Mouse (Mus musculus): ENCODE measurements at regions not wholly inside any gene's neighbourhood (a gene's known extent, or its start where the extent isn't known, plus 50 kb on each side); places are given as distances from the start of the nearest gene placed in this dataset.

GRCm38 (mm10) chr4:30216086-30216485, 1403.2 kb downstream of the Epha7 start:
- Histone ChIP-seq H3K4me2 (replicated peaks) (no peak overlapping the region), H3K9me3 (no peaks in the 10 kb centered on the region), H3K36me3 (no peaks in the 10 kb centered on the region), H3K27me3 (no peaks in the 10 kb centered on the region), H3K9ac (replicated peaks) (no peak overlapping the region), H3K27ac (replicated peaks) (no peak overlapping the region), H3K4me1 (no peaks in the 10 kb centered on the region), H3K4me3 (no peak overlapping the region)
- WGBS = 95% methylated on average over 1 of the region's 1 CpGs
- ATAC-seq (replicated peaks) = no peak

- no peak overlapping the region for H3K27ac ChIP-seq (replicated peaks)
- H3K9me3 ChIP-seq = no peaks in the 10 kb centered on the region
- ATAC-seq (replicated peaks) = peak; percentile 55; the same call in 1 of the 2 replicates
- H3K27me3 ChIP-seq = no peaks in the 10 kb centered on the region
- H3K36me3 ChIP-seq = no peaks in the 10 kb centered on the region
- no peak overlapping the region for H3K4me2 ChIP-seq (replicated peaks)
- H3K4me1 ChIP-seq = no peaks in the 10 kb centered on the region
- H3K4me3 ChIP-seq = no peak overlapping the region
- no peak overlapping the region for H3K9ac ChIP-seq (replicated peaks)
These were observed 1414.2 kb downstream of the Epha7 start for GRCm38 (mm10) chr4:30227139-30227538.

GRCm38 (mm10) chr4:30262101-30262500, 1449.2 kb downstream of the Epha7 start:
- H3K27ac ChIP-seq (replicated peaks) = no peak overlapping the region
- no peak overlapping the region for H3K4me2 ChIP-seq (replicated peaks)
- no peak overlapping the region for H3K9ac ChIP-seq (replicated peaks)
- H3K36me3 ChIP-seq = no peaks in the 10 kb centered on the region
- no peaks in the 10 kb centered on the region for H3K27me3 ChIP-seq
- H3K9me3 ChIP-seq = no peaks in the 10 kb centered on the region
- WGBS = 37% methylated on average over 2 of the region's 2 CpGs
- ATAC-seq (replicated peaks) = peak; percentile 72; the same call in 1 of the 2 replicates
- H3K4me1 ChIP-seq = no peaks in the 10 kb centered on the region
- H3K4me3 ChIP-seq = no peak overlapping the region

- WGBS = 64% methylated on average over 3 of the region's 3 CpGs
- peak; percentile 89; the same call in 1 of the 2 replicates for ATAC-seq (replicated peaks)
These were observed 1455.1 kb downstream of the Epha7 start for GRCm38 (mm10) chr4:30268026-30268425.

GRCm38 (mm10) chr4:30270000-30270399, 1457.1 kb downstream of the Epha7 start:
- Histone ChIP-seq H3K4me3 (no peak overlapping the region), H3K27ac (replicated peaks) (no peak overlapping the region), H3K4me2 (replicated peaks) (no peak overlapping the region), H3K9ac (replicated peaks) (no peak overlapping the region), H3K4me1 (no peaks in the 10 kb centered on the region), H3K27me3 (no peaks in the 10 kb centered on the region), H3K36me3 (no peaks in the 10 kb centered on the region), H3K9me3 (no peaks in the 10 kb centered on the region)
- no peak for ATAC-seq (replicated peaks)

More at GRCm38 (mm10) chr4:30268026-30268425, 1455.1 kb downstream of the Epha7 start:
- Histone ChIP-seq H3K9me3 (no peaks in the 10 kb centered on the region), H3K27ac (replicated peaks) (no peak overlapping the region), H3K36me3 (no peaks in the 10 kb centered on the region), H3K27me3 (no peaks in the 10 kb centered on the region), H3K4me1 (no peaks in the 10 kb centered on the region), H3K4me3 (no peak overlapping the region), H3K9ac (replicated peaks) (no peak overlapping the region), H3K4me2 (replicated peaks) (no peak overlapping the region)

- no peak overlapping the region for H3K27ac ChIP-seq (replicated peaks)
- no peak overlapping the region for H3K9ac ChIP-seq (replicated peaks)
- 23% methylated on average over 2 of the region's 2 CpGs for WGBS
- no peak for ATAC-seq (replicated peaks)
- no peaks in the 10 kb centered on the region for H3K36me3 ChIP-seq
- H3K9me3 ChIP-seq = no peaks in the 10 kb centered on the region
- no peak overlapping the region for H3K4me3 ChIP-seq
- H3K4me1 ChIP-seq = 0 out of 2 replicates have a peak, but pooled peaks cover 5% of the 10 kb centered on the region
- no peaks in the 10 kb centered on the region for H3K27me3 ChIP-seq
- 0 out of 2 replicates have a peak overlapping the region, but pooled peaks have one; percentile 2 for H3K4me2 ChIP-seq (replicated peaks)
These were observed 1499.5 kb downstream of the Epha7 start for GRCm38 (mm10) chr4:30312438-30312837.

- ATAC-seq (replicated peaks) = no peak
These were observed 1500.0 kb downstream of the Epha7 start for GRCm38 (mm10) chr4:30312956-30313355.

GRCm38 (mm10) chr4:30315348-30315747, 1502.4 kb downstream of the Epha7 start:
- no peak overlapping the region for H3K27ac ChIP-seq (replicated peaks)
- H3K9ac ChIP-seq (replicated peaks) = no peak overlapping the region
- no peak overlapping the region for H3K4me3 ChIP-seq
- WGBS = 67% methylated on average over 1 of the region's 1 CpGs
- H3K9me3 ChIP-seq = no peaks in the 10 kb centered on the region
- 0 out of 2 replicates have a peak, but pooled peaks cover 5% of the 10 kb centered on the region for H3K4me1 ChIP-seq
- no peaks in the 10 kb centered on the region for H3K36me3 ChIP-seq
- H3K27me3 ChIP-seq = no peaks in the 10 kb centered on the region
- H3K4me2 ChIP-seq (replicated peaks) = no peak overlapping the region
- ATAC-seq (replicated peaks) = no peak

More at GRCm38 (mm10) chr4:30312956-30313355, 1500.0 kb downstream of the Epha7 start:
- 25% methylated on average over 7 of the region's 7 CpGs for WGBS
- H3K9ac ChIP-seq (replicated peaks) = no peak overlapping the region
- H3K4me3 ChIP-seq = no peak overlapping the region
- no peaks in the 10 kb centered on the region for H3K9me3 ChIP-seq
- no peak overlapping the region for H3K27ac ChIP-seq (replicated peaks)
- no peaks in the 10 kb centered on the region for H3K36me3 ChIP-seq
- no peaks in the 10 kb centered on the region for H3K27me3 ChIP-seq
- 0 out of 2 replicates have a peak, but pooled peaks cover 5% of the 10 kb centered on the region for H3K4me1 ChIP-seq
- H3K4me2 ChIP-seq (replicated peaks) = 0 out of 2 replicates have a peak overlapping the region, but pooled peaks have one; percentile 2

GRCm38 (mm10) chr4:30316995-30317394, 1504.1 kb downstream of the Epha7 start:
- Histone ChIP-seq H3K4me3 (no peak overlapping the region), H3K27me3 (no peaks in the 10 kb centered on the region), H3K4me1 (0 out of 2 replicates have a peak, but pooled peaks cover 5% of the 10 kb centered on the region), H3K36me3 (no peaks in the 10 kb centered on the region), H3K9me3 (no peaks in the 10 kb centered on the region), H3K9ac (replicated peaks) (no peak overlapping the region), H3K4me2 (replicated peaks) (no peak overlapping the region), H3K27ac (replicated peaks) (no peak overlapping the region)
- ATAC-seq (replicated peaks) = peak; percentile 61; the same call in 1 of the 2 replicates
- 64% methylated on average over 4 of the region's 4 CpGs for WGBS

GRCm38 (mm10) chr4:30320038-30320437, 1507.1 kb downstream of the Epha7 start:
- Histone ChIP-seq H3K36me3 (no peaks in the 10 kb centered on the region), H3K9ac (replicated peaks) (no peak overlapping the region), H3K27ac (replicated peaks) (no peak overlapping the region), H3K4me1 (no peaks in the 10 kb centered on the region), H3K4me2 (replicated peaks) (no peak overlapping the region), H3K9me3 (no peaks in the 10 kb centered on the region), H3K27me3 (no peaks in the 10 kb centered on the region), H3K4me3 (no peak overlapping the region)
- ATAC-seq (replicated peaks) = no peak

GRCm38 (mm10) chr4:30347552-30347951, 1534.6 kb downstream of the Epha7 start:
- no peak overlapping the region for H3K4me2 ChIP-seq (replicated peaks)
- no peak overlapping the region for H3K4me3 ChIP-seq
- no peak overlapping the region for H3K9ac ChIP-seq (replicated peaks)
- H3K36me3 ChIP-seq = no peaks in the 10 kb centered on the region
- no peaks in the 10 kb centered on the region for H3K9me3 ChIP-seq
- no peaks in the 10 kb centered on the region for H3K4me1 ChIP-seq
- no peak overlapping the region for H3K27ac ChIP-seq (replicated peaks)
- no peaks in the 10 kb centered on the region for H3K27me3 ChIP-seq
- ATAC-seq (replicated peaks) = no peak

Data from forebrain, embryonic 15.5 days (tissue).